Mouse (Mus musculus) urinary bladder, postnatal 14 days (tissue): ENCODE results near the gene Dnaaf5.

Experiments used
- DNase-seq: peaks from one replicate; pipeline ENCODE4 v3.0.0; 2021; ENCODE audit warnings: low spot score

The Dnaaf5 gene

GRCm38 (mm10) chr5:139199636-139199994, 49.6 kb downstream of the Dnaaf5 start:
- DNase-seq = no peak

DNA sequence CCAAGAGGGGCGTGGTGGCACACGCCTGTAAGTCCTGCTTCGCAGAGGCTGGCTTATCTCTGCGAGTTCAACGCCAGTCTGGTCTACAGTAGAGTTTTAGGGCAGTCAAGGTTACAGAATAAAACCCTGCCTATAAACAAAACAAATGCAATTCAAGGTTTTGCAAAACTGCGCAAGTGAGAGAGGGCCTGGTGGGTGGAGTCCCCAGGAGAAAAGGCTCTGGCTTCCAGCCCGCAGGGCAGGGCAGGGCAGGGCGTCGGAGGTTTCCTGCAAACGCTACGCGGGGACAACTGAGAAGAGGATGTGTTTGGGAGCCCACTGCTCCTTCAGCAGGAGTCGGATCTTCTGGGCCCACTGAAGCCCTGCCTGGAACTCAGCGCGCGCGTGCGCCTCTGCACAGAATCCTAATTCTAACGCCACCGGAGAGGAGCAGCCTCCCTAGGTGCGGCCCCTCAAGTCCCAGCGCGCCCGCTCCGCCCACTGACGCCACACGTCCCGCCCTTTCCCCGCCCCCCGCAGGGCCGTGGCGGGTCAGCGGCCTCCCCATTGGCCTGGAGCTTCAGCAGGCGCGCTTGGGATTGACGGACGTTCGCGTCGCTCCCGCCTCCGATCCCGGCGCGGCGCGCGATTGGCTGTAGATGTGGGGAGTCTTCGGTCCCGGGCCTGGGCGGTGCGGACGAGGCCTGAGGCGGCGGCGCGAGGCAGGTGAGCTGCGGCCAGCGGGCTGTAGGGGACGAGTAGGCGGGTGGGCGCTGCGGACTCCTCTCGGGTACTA, 50.2 kb downstream of the Dnaaf5 start, which contains the start of gene Sun1:
TSS of gene Sun1 (plus strand) at position 643 of the 775 bp plus-strand sequence.
- DNase-seq = peak; percentile 99

DNA sequence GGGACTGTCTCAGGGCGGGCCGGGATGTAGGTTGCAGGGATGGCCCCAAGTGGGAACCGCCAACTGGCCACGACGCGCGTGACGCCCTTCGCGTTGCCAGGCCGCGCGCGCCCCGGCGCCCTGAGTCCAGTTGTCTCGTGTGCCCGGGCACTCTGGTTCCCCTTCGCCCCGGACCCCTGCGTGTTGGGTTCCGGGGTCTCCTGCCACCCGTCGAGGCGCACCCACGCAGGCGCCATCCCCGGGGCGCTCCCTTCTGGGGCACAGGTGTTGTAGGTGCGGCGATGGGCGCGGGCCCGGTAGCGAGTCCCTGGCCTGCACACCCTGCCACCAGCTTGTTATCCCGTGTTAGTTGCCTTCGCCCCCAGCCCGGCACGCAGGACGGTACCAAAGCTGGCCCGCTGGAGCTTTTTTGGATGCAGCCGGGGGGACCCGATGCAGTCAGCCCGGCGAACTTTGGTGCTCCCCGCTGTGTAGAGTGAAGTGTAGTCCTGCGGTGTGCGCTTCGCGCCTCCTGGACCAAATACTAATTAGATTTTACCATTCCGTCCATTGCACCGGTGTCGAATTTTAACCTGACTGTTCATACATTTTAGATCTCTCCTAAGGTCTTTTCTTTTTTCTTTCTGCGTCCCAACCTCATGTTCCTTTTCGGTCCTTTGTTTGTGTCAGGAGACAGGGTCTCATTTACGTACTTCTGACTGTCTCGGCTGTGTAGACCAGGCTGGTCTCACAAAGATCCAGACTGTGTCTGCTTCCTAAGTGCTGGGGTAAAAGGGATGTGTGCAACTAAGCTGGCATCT, 50.9 kb downstream of the Dnaaf5 start:
- peak; percentile 18 for DNase-seq

DNA sequence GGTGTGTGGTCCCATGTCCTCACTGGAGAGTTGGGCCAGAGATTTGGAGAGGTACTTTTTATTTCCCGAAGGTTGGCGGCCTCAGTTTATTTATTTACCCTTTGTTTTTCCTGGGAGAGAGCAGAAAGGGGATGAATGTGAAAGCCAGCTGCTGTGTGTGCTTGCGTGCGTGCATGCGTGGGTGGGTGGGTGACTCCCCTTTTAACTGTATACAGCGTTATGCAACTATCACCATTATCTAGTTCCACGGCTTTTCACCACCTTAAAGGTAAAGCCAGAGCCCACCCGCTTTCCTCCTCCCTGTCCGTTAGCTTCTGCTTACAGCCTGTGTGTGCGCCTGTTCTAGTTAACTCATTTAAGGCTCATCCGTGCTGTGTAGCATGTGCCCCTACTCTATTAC, 52.1 kb downstream of the Dnaaf5 start:
- DNase-seq = no peak

GRCm38 (mm10) chr5:139203312-139203711, 53.3 kb downstream of the Dnaaf5 start:
- no peak for DNase-seq

DNA sequence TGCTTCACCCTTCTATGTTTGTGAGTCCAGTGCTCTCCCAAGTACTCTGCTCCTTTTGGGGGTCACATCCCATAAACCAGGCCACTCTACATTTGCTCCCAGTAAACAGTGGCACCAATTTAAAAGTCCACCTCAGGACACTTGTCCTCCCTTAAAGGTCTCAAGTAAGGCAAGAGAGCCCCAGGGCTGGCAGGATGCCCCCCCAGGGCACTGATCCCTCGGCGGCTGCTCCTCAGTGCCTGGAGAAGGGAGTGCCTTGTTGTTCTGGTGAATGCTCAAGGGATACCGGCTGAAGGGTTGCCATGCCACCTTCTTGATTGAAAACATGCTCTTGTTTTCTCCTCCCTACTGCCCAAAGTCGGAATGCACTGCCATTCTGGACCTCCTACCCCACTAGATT, 56.1 kb downstream of the Dnaaf5 start:
- no peak for DNase-seq

DNA sequence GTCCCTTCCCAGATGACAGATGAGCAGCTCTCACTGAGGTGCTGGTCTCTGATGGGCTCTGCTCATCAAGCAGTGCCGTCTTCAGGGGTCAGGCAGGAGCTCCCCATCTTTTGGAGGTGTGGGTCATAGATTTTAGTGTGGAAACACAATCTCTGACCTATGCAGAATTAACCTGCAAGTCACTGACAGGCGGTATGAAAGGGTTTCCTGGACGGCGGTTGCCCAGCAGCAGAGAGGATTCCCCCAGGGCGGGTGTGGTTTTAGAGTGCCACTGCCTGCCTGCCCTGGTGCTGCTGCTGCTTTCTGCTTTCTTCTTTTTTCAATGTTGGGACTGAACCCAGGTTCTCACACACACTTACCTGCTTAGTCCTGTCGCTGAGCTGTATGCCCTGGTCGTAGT, 56.5 kb downstream of the Dnaaf5 start:
- no peak for DNase-seq

GRCm38 (mm10) chr5:139208183-139208582, 58.2 kb downstream of the Dnaaf5 start:
- DNase-seq = no peak

GRCm38 (mm10) chr5:139208871-139209684, 59.1 kb downstream of the Dnaaf5 start:
- peak; percentile 64 for DNase-seq

DNA sequence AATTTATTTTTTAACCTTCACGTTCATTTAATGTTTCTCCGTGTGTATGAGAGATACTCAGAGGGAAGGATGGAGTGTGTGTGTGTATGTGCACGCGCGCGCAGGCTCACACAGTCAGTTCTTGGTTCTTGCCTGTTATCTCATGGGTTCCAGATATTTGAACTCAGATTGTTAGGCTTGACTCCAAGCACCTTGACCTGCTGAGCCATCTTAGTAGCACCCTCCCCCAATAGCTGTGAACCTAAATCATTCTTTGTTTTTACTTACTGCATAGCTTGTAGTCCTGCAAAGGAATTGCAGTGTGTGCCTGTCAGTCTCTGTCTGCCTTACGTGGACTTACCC, 59.6 kb downstream of the Dnaaf5 start:
- DNase-seq = no peak

DNA sequence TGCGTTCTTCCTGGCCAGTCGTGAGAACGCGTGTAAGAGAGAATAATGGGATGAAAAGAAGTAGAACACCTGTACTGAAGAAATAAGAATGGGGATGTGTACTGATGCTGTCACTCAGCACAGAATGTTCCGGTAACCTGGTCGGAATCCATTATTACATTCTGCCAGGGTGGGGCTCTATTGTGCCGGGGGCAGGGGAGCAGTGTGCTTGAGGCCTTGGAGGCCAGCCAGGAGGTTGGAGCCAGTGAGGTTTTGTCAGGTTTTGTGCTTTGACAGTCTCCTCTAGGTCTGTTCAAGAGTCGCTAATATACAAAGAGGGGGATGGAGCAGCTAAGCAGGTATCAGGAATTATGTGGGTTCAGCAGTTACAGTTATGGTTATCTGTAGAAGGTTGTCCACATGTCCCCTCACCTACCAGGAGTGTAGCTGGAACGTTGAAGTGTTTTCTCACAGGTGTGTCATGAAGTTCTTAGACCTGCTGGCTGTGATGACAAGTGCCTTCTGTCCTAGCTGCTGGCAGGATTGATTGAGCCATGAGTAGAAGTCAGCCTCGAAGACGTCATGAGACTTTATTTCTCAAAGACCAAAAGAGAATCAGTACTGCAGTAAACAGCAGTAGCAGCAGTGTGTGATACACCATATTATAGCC, 61.8 kb downstream of the Dnaaf5 start:
- DNase-seq = peak; percentile 28

DNA sequence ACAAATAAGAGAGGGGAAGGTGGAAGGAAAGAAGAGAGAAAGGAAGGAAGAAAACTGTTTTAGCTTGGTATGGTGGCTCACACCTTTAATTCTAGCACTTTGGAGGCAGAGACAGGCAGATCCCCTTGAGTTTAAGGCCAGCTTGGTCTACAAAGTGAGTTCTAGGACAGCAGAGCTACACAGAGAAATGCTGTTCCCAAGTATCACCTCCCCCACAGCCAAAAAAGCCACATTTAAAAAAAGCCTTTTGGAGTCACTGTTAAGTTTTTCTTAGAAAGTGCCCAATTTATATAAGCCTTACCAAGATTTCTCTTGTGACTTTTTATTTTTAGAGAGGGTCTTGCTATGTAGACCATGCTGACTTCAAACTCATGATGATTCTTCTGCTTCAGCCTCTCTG, 64.3 kb downstream of the Dnaaf5 start:
- no peak for DNase-seq

GRCm38 (mm10) chr5:139215184-139215583, 65.2 kb downstream of the Dnaaf5 start:
- peak; percentile 20 for DNase-seq

GRCm38 (mm10) chr5:139216121-139216520, 66.1 kb downstream of the Dnaaf5 start:
- DNase-seq = no peak

- no peak for DNase-seq
Observed at GRCm38 (mm10) chr5:139216774-139217173, 66.8 kb downstream of the Dnaaf5 start.

DNA sequence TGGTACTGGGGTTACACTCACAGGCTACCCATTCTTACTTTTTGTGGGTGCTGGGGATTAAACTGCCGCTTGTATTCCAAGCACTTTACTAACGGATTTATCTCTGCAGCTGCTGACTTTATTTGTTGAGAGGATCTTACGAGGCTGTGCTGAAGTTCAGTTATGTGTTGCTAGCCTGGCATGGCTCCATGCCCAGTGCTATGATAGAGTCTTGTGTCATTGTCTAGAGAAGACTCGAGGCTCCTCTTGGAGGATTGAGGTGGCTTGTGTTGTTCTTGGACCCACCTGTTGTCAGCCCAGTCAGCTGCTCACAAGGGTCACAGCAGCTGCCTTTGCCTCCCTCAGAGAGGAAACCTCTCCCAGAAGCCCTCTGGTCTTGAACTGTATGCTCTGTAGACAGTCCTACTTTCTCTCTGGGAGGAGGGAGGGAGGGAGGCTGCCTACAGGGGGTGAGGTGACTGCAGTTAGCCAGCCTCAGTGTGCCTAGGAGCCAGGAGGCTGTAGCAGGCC, 70.0 kb downstream of the Dnaaf5 start:
- no peak for DNase-seq

- DNase-seq = no peak
Observed at GRCm38 (mm10) chr5:139220610-139221009, 70.6 kb downstream of the Dnaaf5 start.

DNA sequence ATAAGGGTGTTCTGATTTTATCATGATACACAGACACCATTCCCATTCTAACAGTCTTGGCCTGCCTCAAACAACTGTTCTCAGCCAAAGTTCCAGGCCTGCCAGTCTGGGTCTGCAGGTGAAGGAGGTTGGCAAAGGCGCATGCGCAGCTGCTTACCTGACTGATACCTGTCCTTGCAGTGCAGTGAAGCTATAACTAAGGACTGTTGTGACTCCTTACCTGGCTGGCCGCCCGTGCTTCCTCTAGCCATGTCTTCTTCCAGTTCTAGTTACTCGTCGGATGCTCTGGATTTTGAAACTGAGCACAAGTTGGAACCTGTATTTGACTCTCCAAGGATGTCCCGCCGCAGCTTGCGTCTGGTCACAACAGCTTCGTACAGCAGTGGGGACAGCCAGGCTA, 73.3 kb downstream of the Dnaaf5 start:
- DNase-seq = no peak

GRCm38 (mm10) chr5:139227236-139227635, 77.2 kb downstream of the Dnaaf5 start:
- no peak for DNase-seq

DNA sequence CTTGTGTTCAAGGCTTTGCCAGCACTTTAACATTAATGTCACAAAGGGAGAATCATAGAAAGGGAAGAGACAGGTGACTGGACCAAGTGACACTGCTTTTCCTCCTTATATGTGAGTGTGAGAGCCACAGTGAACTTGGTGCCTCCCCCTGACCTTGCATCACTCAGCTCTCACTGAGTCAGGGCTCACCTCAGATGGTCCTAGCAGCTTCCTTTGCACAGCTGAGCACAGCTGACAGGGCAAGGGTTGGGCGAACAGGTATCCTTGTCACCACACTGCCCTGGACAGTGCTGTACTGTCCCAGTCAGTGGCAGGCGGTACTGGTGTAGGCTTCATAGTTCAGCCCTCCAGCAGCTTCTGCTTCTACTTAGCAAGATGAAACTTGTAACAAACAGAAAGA, 77.6 kb downstream of the Dnaaf5 start:
- DNase-seq = no peak

- DNase-seq = no peak
Observed at GRCm38 (mm10) chr5:139228318-139228717, 78.3 kb downstream of the Dnaaf5 start.

GRCm38 (mm10) chr5:139229716-139230115, 79.7 kb downstream of the Dnaaf5 start:
- DNase-seq = no peak
